Mouse (Mus musculus) retina, embryonic 14.5 days (tissue): ENCODE measurements around the gene Irak3.
"Not testable (repeated sequence)": the region's sequence is repeated elsewhere in the genome, so short reads cannot be mapped to it uniquely, and the experiment has no call there.

Experiments used
- DNase-seq: peaks from one replicate; pipeline ENCODE4 v3.0.0-alpha.2; 2015; ENCODE audit warnings: low spot score

Irak3 gene

DNA sequence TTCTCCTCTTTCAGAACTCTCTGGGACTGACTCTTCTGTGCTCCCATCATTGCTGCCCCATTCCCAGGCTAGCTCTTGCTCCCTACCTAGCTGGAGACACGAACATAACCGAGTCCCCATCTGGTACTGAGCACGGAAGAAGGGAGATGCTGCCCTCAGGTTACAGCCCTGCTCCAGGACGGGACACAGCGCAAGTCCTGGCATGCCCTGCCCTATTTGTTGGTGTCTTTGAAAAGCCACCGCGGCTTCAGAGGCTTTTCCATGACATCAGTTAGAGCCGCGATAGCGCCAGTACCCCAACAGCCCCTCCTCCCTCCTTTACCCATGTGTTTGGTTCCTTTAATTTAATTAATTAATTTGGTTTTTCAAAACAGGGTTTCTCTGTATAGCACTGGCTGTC is 39.1 kb downstream of the Irak3 start:
- DNase-seq, result no peak

DNA sequence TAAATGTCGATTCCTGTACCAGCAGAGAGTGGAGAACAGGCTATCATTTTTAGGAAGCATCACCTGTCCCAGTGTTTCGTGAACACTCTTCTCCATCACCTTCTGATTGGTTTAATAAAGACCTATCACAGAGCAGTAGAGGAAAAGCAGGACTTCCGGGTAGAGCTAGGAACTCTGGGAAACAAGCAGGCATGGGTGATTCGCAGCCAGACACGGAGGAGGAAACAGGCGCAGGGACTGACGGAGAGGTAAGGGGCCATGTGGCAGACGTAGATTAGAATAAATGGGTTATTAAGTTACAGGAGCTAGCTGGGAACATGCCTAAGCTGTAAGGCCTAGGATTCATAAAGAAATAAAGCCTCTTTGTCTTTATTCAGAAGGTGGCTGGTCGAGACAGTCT is 41.4 kb downstream of the Irak3 start:
- no peak for DNase-seq

DNA sequence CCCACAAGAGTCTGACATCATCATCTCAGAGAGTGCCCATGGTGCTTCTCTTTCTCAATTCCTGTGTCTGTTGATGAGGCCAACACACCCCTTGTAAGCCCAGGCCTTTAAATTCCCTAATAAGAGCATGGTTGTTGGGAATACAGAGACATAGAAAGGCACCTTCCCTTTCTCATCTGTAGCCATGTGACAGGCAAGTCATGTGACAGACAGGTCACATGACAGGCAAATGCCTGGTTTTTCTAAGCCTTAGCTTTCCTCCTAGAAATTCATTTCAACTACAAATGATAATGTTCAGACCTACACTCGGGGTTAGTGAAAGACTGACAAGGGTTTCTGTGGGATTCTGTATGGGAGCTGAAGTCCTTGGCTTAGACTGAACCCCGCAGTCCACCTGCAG is 48.0 kb downstream of the Irak3 start:
- no peak for DNase-seq

DNA sequence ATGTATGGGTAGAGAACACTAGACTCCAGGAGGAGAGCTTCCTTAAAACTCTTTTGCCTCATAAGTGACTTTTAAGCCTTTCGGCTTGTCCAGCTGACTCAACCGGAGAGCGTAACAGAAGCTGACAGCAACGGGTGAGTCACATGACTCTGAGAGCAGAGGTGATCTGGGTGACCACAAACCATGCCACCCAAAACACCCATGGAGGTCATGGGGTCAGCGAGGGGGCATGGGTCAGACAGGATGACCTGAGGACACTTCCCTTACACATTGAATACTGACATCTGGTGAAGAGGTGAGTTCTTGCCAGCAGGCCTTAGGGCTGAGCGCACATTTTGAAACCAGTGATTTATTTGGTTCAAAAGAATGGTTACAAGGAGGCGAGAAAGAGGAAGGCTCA is 50.3 kb downstream of the Irak3 start:
- DNase-seq, result no peak

DNA sequence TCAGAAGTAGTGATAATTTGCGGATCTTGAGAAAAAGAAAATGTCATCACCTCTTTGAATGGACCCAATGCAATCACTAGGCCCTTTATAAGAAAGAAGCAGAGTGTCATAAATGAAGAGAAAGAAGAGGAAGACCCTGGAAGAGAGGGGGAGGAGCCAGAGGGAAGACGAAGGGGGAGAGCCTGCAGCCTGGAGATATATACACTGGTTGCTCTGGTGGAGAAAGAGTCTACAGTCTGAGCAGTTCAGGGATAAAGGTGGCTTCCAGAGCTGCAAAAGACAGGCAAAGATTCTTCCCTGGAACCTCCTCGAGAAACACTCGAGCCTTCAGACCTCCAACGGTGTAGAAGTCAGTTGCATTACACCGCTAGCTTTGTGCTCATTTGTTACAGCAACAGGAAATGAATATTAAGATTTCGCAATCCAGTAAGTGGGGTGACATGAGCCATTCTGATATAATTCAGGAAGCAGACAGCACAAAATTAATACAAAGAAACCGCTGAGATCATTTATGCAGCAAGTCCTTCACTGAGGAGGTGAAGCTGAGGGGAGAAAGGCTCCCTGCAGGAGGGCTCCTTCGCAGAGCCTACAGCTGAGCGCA is 60.9 kb downstream of the Irak3 start:
- no peak for DNase-seq

DNA sequence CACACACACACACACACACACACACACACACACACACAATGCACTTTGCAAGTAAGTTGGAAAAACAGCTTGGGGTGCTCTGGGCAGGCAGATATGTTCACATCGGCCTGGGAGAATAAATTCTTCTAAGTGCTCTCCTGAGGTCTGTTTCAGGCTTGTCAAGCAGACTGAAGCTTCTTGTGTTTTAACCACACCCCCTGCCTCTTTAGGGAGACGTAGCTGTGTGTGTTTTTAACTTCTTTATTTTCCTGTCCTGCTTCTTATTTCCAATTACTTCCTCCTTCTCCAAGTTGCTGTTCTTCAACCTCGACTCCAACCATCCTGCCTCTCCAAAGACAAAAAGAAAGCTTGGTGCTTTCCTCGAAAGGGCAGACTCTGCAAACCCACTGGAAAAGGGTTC is 61.7 kb downstream of the Irak3 start:
- DNase-seq, result no peak

DNA sequence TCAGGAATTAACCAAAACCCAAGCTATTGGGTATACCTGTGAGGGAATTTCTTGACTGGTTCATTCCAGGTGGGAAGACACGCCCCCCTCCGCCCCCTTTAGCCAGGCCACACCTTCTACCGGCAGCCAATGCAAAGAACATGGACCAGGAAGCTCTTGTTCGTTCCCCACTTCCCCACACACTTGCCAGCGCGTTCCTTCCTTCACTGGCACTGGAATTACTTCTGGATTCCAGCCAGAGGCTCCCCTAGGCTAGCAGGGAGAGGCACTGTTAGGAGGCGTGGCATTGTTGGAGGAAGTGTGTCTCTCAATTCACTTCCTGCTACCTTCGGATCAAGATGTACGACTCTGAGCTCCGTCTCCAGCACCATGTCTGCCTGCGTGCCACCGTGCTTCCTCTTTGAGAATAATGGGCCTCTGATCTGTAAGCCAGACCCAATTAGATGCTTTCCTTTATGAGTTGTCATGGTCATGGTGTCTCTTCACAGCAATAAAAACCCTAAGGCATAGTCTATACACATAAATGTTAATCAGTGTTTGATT is 65.8 kb downstream of the Irak3 start:
- DNase-seq, result no peak

DNA sequence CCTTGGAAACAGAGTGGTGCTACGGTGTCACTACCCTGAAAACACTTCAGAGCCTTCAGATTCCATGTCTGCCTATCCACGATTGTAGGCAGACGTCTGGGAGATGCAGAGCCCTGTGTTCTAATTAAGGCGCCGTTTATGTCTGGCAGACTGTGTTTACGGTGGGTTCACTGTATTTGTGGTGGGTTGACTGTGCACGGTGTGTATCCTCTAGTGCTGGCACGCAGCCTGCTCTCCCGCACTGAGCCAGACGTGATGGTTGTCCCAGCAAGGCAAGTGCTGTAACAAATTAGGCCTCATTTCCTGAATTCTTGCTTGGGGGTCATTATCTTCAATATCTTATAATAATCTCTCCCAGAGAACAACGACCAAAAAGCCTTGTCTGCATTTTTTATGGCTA is 68.2 kb downstream of the Irak3 start:
- DNase-seq, result no peak

DNA sequence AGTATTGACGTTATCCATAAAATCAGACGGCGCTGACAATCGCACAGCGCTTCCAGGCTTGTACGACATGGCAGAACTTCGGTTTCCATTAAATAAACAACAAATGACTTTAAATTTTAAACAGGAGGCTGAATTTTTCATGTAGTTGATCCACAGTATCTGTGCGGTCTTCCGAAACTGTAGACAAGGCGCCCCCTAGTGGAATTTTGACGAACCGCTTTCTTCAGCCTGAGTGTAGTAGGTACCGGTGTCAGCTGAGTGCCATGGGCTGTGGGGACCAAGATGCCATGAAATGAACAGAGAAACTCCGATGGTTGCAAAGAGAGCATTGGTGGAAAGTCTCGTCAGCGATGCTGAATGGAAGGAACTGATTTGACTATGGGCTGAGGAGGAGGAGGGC is 71.3 kb downstream of the Irak3 start:
- DNase-seq, result peak; percentile 68

DNA sequence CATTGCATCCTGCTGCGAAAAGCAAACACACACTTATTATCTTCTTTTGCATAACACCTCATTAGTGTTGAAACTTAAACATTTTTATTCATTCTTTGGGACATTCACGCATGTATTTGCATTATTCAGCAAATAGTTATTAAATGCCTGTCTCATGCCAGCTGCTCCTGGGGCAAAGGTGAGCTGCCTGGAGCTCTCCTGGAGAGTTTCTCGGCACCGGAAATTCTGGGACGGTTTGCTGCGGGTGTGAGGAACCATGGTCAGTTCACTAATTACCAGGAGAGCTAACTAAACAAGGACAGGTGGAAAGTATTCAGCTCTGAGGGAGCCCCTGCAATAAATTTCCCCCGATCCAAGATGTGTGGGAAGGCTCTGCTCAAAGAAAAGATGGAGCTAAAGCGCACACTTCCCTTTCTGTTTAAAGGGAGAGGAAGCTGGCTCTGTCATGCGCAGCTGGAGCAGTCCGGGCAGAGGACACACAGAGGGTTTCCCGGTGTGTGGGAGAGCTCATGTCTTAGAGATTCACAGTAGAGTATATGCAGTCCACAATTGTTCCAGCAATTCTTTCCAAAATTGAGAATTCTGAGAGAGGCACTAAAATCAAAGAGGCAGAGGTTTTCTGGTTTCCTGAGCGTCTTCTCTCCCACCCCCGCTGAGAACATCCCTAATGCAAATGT is 73.2 kb downstream of the Irak3 start:
- DNase-seq, result no peak

DNA sequence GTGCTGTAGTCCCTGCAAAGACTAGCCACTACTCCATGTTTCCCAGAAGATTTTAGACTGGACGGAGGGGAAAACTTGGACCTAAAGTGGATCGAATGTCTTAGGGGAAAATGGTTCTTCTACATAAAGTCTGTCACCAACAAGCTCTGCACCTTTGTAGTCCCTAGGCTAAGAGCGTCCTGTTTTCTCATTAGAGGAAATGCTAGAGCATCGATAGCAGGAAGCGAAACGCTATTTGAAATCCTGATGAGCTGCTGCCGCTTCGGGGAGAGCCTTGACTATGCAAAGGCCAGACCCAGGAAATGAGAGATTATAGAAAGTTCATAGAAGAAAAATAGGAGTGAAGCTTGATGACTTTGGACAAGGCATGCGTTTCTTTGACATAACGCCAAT is 76.5 kb downstream of the Irak3 start:
- DNase-seq, result no peak

DNA sequence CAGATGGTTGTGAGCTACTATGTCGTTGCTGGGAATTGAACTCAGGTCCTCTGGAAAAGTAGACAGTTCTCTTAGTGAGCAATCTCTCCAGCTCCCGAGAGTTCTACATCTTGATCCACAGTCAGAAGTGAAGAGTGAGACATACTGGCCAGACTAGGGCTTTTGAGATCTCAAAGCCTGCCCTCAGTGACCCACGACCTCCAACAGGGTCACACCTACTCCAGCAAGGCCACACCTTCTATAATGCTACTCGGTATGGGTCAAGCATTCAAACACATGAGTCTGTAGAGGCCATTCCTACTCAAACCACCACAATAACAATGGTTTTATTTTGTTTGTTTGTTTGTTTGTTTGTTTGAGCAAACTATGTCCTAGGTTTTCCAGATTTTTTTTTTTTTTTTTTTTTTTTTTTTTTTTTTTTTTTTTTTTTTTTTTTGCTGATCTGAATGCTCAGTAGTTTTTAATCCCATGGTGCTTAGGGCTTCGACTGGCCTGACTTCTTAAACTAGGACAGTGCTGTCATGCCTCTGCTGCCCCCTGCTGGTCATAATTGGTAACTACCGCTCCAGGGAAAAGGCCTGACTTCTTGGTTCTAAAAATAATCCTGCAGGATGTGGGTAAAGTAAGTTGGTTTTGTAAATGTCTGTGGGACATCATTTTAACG is 77.0 kb downstream of the Irak3 start:
- peak; percentile 90 for DNase-seq

DNA sequence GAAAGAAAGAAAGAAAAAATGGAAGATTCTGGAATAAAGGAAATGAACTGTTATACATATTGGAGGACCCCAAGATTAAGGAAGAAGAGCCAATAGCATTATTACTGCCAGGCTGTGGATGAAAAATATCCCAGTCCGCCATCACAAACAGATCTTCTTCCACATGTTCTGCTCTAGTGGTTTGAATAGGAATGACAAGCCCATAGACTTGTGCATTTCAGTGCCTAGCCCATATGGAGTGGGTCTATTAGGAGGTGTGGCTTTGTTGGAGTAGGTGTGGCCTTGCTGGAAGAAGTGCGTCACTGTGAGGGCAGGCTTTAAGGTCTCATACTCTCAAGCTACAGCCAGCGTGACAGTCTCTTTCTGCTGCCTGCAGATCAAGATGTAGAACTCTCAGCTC is 78.2 kb downstream of the Irak3 start:
- no peak for DNase-seq

DNA sequence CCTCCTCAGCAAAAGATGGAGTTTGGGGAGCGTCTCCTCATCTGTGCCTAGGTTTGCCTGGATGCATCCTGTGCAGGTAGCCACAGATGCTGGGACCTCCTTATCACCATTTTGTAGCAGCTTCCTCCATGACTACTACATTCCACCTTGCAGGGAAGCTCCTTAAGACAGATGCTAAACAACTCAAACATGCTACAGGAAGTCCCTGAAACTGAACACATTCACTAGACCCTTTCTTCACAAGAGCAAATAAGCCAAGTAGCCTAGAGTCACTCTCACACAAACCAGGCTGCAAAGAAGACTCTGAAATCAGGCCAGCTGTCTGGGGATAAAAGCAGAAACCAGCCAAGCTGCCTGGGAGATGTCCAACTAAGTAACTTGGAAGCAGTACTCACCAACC is 86.7 kb downstream of the Irak3 start:
- DNase-seq, result no peak

DNA sequence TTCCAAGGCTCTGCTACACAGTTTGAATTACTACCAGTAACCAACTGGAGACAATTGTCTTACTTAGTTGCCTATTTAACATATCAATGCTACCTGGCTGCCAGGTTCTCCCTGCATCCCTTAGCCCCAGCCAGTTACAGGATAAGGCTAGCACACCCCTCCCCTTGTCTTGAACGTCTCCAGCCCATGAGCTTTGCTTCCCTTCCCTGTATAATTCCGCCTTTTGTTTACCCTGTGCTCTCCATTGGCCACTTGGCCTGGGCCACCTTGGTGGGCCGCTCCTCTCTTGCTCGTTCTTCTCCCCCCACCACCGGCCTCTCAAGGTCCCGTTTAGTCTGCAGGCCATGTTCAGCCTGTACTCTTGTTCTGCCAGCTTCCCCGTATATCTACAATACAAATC is 87.4 kb downstream of the Irak3 start:
- DNase-seq, result no peak

DNA sequence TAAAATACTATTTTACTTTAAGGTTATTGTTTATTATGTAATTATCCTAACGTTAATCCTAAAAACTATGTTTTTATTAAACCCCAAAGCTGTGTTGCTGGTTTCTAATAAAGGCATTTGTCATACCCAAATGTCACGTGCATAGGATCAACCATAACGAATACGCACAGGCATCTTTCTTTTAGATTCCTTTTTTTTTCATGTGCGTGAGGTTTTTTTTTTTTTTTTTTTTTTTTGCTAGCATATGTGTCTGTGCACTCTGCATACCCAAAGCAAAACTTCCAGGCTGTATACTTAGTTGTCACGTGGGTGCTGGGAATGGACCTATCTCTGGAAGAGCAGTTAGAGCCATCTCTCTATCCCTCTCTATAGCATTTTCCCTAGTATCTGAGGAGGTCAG is 88.0 kb downstream of the Irak3 start:
- no peak for DNase-seq

DNA sequence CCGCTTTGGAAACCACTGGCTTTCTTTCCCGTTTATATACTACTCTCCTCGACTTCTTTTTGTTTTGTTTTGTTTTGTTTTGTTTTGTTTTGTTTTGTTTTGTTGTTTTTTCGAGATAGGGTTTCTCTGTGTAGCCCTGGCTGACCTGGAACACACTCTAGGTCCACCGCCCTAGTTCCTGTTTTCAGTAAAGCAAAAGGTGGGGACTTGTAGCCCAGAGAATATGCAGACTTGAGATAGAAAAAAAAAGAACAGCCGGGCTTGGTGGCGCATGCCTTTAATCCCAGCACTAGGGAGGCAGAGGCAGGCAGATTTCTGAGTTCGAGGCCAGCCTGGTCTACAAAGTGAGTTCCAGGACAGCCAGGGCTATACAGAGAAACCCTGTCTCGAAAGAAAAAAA is 88.4 kb downstream of the Irak3 start:
- DNase-seq, result not testable (repeated sequence)

DNA sequence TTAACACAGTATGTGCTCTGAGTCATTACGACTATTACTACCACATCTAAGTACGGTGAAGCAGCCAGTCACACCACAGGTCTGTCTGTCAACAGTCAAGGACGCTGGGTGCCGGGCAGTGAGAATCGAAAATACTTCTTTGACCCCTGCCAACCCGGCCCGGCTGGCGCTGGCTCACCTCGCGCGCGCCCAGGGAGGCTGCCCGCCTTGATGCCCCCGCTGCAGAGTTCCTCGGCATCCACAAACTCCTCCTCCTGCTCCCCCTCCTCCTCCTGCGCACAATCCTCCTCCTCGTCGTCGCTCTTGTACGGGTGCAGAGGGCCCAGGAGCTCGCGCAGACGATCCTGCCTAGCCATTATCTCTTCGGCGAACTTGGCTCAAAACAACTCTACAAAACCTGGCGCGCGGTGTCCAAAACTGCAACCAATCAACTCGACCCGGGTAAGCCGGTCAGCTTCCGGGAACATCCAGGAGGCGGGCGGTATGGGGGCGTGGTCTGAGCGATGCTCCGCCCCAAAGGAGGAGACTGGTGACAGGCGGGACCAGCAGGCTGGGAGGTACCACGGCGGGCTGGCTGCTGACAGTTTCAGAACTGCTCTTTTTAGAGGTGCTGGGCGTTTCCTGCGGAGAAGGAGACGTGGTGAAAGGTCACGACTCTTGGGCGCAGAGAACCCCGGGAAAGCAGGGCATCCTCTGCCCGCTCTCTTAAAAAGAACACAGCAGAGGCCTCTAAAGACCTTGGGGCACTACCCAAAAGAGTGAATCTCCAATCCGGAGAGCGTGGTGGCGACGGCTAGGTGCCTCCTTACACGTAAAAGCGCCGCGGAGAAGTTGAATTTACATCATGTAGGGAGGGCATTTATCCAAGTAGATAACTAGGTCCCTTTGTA is 89.2 kb downstream of the Irak3 start, which contains the start of gene Helb:
Gene Helb, minus strand, starts transcription at position 481 of the 890 bp plus-strand sequence.
- DNase-seq, result peak; percentile 98

DNA sequence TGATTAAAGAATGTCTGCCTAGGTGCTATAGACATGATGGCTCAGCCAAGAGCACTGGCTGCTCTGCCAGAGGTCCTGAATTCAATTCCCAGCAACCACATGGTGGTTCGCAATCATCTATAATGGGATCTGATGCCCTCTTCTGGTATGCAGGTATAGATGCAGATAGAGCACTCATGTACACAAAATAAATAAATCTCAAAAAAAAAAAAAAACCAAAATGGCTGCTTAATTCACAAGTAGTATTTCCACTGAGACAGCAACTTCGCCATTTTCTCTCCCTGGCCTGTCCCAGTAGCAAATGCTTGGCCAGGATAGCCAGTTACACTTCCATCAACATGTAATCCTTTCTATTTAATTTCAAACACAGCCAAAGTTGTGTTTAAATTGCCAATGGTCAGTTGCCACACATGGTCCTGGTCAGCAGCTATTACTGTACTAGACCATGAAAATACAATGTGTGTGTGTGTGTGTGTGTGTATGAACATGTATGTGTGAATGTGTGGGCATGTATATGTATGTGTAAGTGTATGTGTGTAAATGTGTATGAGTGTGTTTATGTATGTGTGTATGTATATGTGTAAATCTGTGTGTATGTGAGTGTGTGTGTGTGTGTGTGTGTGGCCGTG is 90.1 kb downstream of the Irak3 start:
- no peak for DNase-seq

DNA sequence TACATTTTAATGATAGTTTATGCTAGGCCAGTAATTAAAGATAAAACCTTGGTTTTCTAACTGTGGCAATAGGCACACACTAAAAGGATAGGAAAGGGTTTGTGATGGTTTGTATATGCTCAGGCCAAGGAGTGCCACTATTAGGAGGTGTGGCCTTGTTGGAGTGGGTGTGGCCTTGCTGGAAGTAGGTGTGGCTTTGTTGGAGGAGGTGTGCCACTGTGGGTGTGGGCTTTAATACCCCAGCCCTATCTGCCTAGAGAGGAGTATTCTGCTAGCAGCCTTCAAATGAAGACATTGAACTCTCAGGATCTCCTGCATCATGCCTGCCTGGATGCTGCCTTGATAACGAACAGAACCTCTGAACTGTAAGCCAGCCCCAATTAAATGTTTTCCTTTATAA is 101.1 kb downstream of the Irak3 start:
- DNase-seq, result no peak

DNA sequence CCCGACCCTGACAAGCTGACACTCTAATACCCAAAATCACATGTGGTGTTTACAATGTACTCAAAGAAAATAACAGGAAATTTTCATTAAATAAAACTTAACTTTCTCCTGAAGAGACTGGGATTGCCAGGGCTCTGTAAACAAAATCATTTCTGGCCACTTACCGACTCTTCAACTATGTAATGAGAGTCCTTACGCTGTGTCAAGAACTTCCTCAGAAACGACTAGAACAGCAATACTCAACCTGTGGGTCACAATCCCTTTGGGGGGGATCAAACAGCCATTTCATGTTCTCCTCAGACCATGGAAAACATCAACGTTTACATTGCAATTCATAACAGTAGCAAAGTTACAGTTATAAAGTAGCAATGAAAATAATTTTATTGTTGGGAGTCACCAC is 104.4 kb downstream of the Irak3 start:
- DNase-seq, result no peak

DNA sequence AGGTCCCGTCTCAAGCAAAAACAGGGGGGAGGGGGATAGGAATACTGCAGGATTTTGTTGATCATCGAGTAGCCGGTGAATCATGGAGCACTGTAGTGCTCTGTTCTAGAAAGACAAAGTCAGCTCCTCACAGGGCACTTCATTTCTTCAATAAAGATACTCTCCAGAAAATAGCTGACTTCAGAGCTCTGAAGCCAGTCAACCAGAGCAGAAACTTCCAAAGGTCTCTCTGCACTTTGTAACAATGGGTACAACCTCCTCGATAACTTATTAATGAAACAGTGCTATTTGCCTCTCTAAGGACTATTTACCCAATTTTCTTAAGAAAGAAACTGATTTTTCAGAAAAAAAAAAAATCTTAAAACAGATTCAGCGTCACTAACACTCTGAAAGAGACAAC is 106.2 kb downstream of the Irak3 start:
- no peak for DNase-seq
